Mouse (Mus musculus) fat pad, adult 2 months (tissue): ENCODE data around the gene Syngr4.
"Not testable (repeated sequence)": the region's sequence is repeated elsewhere in the genome, so short reads cannot be mapped to it uniquely, and the experiment has no call there.

Experiments used
- DNase-seq: peaks from one replicate; pipeline ENCODE4 v3.0.0-alpha.2; 2011; ENCODE audit warnings: low read depth, low spot score; ENCODE audit errors: extremely low read depth

The Syngr4 gene

GRCm38 (mm10) chr7:45916056-45917003 is 19.8 kb upstream of the Syngr4 start:
- no peak for DNase-seq

GRCm38 (mm10) chr7:45915011-45915410 is 18.5 kb upstream of the Syngr4 start:
- DNase-seq: no peak

GRCm38 (mm10) chr7:45914067-45914466 is 17.6 kb upstream of the Syngr4 start:
- DNase-seq: no peak

GRCm38 (mm10) chr7:45909145-45909544 is 12.6 kb upstream of the Syngr4 start:
- no peak for DNase-seq

GRCm38 (mm10) chr7:45908384-45908783 is 11.9 kb upstream of the Syngr4 start:
- DNase-seq: no peak

- no peak for DNase-seq
These were observed 10.1 kb upstream of the Syngr4 start for GRCm38 (mm10) chr7:45906622-45907021.

GRCm38 (mm10) chr7:45902481-45903002 is 6.0 kb upstream of the Syngr4 start:
- no peak for DNase-seq

- DNase-seq: no peak
These were observed 5.0 kb upstream of the Syngr4 start for GRCm38 (mm10) chr7:45901562-45901961.

GRCm38 (mm10) chr7:45898125-45898524 is 1.6 kb upstream of the Syngr4 start:
- DNase-seq: not testable (repeated sequence)

- no peak for DNase-seq
These were observed 794 bp upstream of the Syngr4 start for GRCm38 (mm10) chr7:45897258-45897757.

- DNase-seq: no peak
These were observed 490 bp downstream of the Syngr4 start for GRCm38 (mm10) chr7:45895931-45896516.

- DNase-seq: no peak
These were observed 3.9 kb downstream of the Syngr4 start for GRCm38 (mm10) chr7:45892651-45893050.

- no peak for DNase-seq
These were observed 9.3 kb downstream of the Syngr4 start for GRCm38 (mm10) chr7:45887246-45887645.

GRCm38 (mm10) chr7:45881011-45881410 is 15.5 kb downstream of the Syngr4 start:
- DNase-seq: no peak

- no peak for DNase-seq
These were observed 16.0 kb downstream of the Syngr4 start for GRCm38 (mm10) chr7:45880531-45880930.

- not testable (repeated sequence) for DNase-seq
These were observed 18.2 kb downstream of the Syngr4 start, which contains the start of gene Grin2d for GRCm38 (mm10) chr7:45878278-45878677. Gene Grin2d (minus strand): TSS chr7:45878378.

- DNase-seq: no peak
These were observed 19.6 kb downstream of the Syngr4 start for GRCm38 (mm10) chr7:45876895-45877294.

- DNase-seq: no peak
These were observed 23.2 kb downstream of the Syngr4 start for GRCm38 (mm10) chr7:45873061-45873947.

- DNase-seq: no peak
These were observed 23.9 kb downstream of the Syngr4 start, which contains the start of gene Kdelr1 for GRCm38 (mm10) chr7:45872624-45873023. Gene Kdelr1 (plus strand): TSS chr7:45872772.

GRCm38 (mm10) chr7:45870282-45871058 is 26.0 kb downstream of the Syngr4 start:
- DNase-seq: no peak
